Mouse (Mus musculus) T-helper 2 cell (primary cell): ENCODE results near the gene Ubxn2a.

Experiments used
- in situ Hi-C: fragments of 300-600 bp; cut with MboI, MseI; formaldehyde crosslinking; loops from one replicate; pipeline ENCODE4 v1.15.1; 2025; ENCODE audit warnings: high pct_unique_total_duplicates

Ubxn2a gene

DNA sequence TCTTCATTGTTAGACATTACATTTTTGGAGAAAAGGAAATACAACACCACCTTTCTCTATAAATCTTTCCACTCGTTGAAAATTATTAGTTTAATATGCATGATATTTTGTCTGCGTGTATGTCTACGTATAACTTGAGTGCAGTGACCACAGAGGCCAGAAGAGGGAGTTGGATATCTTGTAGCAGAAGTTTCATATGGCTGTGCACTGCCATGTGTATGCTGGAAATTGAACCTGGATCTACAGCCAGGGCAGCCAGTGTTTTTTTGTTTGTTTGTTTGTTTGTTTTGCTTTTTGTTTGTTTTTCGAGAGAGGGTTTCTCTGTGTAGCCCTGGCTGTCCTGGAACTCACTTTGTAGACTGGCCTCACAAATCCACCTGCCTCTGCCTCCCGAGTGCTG is 28.5 kb downstream of the Ubxn2a start:
- in situ Hi-C loops, result no loop called here

DNA sequence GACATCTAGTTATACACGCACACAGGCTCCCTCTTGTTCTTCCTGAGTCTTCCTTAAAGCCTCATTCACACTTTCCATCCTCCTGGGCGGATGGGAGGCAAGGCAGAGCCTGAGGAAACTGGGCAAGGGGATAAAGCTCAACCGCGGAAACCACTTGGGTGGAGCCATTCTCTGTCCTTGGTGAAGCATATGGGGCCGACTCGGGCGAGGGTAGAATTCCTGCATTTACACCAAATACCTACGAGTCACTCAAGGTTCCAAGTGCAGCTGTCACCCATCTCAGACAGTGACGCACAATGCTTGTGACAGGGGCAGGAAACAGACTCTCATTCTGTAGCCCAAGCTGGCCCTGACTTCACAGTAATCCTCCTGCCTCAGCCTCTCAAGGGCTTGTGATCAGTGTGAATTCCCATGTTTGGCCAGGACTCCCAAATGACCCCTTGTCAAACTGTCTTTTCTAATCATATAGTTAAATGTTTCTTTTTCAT is 29.2 kb downstream of the Ubxn2a start:
- in situ Hi-C loops, result no loop called here

DNA sequence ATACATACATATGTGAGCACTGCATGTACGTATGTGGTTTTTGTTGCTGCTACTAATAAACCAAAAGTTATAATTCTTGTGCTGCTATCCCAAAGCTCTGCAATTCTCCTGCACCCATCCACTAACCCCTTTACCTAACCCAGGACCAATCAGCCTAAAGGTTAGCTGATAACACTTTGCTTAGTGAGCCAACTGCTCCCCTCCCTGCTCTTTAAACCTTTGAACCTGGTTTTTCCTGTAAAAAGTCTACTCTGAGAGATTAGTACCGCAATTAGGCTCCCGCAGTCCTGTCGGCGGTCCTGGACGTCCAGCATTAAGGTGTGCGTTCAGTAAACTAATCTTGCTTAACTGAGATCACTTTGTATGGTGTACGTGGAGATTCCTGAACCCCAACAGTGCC is 31.9 kb downstream of the Ubxn2a start:
- in situ Hi-C loops, result no loop called here

DNA sequence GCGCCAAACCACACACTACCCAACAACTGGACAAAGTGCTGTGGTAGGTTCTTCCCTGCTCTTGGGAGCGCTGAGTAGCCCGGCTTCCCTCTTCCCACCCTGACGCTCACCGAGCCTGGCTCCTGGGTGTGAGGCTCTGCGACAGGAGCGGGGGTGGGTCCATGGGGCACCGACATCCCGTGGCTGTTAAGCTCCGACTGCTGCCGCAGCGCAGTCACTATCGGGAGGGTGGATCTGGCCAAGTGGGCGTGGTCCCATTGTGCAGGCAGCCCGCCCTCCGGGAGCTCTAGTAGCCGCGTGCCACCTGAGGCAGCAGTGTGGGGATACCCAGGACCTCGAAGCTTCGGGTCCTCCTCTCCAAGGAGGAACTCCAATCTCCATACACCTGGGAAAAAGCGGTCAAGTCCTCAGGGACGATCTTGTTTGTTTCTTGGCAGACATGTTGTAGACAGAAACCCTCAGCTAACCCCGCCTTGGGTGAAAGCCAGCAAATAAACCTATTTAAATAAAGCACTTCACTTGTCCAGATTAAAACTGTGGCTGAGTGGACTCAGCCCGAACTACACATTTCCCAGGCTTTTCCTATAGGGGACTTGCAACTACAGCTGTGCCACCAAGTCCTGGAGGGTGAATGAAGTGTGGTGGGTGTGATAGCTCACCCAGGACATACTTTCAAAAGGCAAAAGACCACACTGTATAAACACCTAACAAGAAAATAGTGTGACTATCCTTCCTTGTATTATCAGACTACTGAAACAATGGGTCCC is 33.2 kb downstream of the Ubxn2a start, which contains the start of gene Mfsd2b:
Mfsd2b (minus strand) TSS at position 199 of the 767 bp plus-strand sequence.
- in situ Hi-C loops, result no loop called here

DNA sequence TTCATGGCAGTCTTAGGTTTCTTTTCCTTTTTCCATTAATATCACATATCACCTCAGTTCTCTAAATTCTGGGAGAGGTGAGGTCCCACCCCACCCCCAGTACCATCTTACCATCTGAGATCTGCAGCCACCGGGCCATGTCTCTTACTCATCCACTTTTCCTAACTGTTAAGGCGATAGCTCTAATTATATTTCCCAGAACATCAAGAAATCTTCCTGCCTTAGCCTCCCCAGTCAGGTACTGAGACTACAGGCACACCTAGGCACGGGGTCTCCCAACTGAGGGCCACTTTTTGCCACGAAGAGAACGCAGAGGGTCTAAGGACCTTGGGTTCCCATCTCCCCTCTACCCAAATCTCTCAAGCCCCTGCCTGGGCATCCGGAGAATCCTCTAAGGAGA is 34.0 kb downstream of the Ubxn2a start:
- in situ Hi-C loops, result no loop called here

DNA sequence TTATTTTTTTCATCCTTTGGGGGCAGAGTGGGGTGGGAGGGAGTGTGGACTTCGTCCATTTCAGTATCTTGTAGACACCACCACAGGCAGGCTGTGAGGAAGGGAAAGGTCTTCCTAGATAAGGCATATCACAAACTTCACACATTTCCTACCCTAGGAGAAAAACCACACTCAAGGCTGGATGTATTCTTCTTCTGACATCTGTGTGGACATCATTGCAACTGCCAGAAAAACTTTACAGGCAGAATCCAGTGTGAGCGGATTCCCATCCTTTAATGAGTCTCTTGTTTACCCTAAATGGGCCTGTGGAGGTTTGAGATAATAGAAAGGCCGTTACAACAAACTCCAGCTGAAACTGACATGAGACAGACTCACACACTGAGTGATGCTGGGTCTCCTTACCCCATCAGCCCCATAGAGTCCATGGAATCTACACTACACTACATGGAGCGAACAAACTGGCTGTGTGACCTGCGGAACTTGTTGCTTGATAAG is 34.5 kb downstream of the Ubxn2a start:
- in situ Hi-C loops, result no loop called here

DNA sequence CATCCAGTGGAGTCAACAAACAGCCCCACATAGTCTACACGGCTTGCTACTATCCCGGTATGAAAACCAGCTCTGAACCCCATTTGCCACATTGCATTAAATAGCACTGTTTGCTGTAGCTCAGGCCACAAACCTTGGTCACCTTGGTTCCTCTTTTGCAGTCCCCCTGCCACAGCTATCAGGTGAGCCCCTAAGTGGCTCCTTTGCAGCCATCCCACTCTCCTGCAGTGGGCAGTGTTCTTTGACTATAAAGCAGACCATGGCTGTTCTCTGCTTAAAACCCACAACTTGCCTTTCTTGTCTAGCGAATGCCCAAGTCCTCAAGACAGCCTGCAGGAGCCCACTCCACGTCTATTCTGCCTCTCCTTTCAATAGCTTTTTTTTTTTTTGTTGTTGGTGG is 35.2 kb downstream of the Ubxn2a start:
- in situ Hi-C loops, result no loop called here

DNA sequence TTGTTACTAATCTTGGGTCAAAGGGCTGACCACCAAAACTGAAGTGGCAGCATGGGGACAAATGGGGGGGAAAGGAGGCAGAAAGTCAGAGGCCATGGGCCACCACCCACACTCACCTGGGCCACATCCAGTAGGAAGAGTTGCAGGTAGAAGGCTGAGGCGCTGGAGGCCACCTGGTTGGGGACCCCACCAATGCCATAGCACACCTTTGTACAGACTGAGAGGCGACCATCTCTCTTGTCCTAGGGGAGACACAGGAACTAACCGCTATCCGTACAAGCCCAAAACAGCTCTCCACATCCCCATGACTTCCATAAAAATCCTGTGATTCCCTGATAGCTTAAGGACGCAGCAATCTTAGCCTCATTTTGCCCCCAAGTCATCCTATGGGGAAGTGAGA is 36.2 kb downstream of the Ubxn2a start:
- in situ Hi-C loops, result no loop called here

DNA sequence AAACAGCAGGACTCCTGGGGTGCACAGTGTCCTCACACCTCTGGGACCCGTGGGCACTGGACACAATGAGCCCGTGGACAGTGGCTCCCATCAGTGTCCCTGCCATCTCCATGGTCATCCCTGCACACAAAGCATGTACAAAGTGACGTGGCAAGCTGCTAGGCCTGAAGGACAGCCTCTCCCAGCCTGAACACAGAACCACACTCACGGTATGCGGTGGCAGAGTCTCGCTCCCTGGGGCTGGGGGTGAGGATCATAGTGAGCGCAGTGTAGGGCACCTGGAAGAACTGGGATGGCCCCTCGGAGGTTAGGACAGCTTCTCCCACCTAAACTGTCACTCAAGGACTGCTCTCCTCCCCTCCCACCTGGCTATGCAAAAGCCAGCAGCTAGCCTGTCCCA is 38.6 kb downstream of the Ubxn2a start:
- in situ Hi-C loops, result loop anchor here (5.0 kb wide), 1 partner anchor 93 kb away; no protein-coding TSS in a partner anchor

DNA sequence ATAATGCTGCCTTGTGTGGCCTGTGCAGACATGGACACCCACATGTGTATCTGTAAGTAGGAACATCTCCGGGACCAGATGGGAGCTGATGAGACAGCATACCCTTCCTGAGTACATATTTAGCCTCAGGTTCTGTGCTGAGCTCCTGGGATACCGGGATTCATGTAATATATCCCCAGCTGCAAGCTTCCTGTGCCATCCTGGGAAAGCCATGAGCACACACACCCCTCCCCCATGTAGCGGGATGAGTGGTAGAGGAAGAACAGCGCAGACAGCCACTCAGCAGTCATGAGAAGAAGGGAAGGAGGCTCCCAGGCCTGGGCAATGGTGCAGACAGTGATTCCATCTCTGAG is 43.2 kb downstream of the Ubxn2a start:
- in situ Hi-C loops, result no loop called here

DNA sequence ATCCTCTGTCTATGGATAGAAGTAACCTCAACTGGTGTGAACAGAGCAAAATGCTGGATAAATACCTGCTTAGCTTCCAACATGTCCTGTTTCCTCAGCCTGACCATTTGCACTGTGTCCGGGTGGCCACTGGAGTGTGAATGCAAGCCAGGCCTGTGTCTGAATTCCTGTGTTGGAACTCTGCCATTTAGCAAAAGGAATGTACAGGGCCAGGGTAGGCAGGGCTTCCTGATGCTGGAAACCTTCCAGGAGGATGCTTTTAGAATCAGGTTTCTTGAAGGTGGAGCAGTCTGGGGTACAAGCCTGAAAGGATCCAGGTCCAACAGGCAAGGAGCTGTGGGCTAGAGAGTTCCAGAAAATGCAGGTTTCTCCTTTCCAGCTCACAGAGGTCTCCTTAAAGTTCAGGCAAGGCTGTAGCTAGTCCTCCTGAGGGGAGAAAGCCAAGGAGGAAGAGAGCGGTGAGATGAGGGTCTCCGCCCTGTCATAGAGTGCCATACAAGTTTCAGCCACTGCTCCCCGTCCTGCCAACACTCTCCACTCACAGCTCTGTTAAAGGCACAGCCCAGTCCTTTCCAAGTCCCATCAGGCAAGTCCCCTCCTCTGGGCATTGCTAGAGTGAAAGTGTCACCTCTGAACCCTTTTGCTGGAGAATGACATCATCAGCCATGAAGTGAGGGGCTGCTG is 43.7 kb downstream of the Ubxn2a start:
- in situ Hi-C loops, result no loop called here

DNA sequence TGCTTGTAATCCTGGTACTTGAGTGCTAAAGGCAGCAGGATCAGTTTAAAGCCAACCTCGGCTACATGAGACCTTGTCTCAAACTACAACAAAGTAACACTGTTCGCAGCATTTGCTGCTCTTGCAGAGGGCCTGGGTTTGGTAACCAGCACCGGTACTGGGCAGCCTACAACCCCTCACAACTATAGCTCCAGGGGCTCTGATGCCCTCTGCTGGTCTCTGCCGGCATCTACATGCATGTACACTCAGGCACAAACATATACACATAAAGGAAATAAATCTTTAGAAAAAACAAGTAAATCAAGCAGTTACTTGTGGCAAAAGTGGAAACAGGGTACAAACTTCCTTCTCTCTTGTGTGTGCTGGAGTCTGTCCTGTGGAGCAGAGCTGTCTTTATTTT is 44.8 kb downstream of the Ubxn2a start:
- in situ Hi-C loops, result no loop called here

DNA sequence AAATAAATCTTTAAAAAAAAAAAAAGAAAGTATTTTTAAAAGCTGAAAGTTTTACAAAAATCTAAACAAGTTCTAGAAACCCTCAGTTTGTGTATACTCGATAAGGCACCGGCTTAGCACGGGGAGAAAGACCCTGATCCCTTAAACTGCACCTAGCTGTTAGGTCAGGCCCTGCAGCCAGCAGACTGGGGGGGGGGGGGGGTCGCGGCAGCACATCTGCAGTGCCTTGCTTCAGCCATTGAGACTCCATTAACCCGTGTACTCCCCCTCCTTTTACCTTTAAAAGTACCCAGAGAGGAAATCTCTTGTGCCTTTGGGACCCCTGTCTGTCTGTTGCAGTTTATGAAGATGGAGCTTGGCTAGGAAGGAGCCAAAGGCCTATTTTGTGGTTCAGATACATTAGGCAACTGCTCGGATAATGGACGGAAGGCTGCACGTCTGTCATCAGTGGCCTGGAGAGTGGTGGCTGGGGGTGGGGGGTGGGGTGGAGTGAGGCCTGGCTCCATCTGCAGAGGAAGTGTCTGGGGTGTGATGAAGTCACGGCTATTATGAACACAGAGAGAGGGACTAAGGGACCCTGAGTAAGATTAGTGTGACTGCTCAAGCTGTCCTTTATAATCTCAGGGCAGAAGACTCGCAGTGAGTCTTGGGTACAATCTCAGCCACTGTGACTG is 48.1 kb downstream of the Ubxn2a start:
- in situ Hi-C loops, result no loop called here

DNA sequence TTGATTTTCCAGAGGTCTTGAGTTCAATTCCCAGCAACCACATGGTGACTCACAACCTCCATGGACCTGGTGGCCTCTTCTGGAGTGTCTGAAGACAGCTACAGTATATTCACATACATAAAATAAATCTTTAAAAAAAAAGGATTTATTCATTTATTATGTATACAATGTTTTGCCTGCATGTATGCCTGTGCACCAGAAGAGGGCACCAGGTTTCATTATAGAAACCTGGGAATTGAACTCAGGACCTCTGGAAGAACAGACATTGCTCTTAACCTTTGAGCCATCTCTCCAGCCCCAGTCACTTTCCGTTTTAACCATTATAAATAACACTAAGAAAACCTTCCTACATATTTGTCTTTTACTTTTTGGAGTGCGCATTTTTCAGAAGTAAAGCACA is 50.7 kb downstream of the Ubxn2a start:
- in situ Hi-C loops, result no loop called here

DNA sequence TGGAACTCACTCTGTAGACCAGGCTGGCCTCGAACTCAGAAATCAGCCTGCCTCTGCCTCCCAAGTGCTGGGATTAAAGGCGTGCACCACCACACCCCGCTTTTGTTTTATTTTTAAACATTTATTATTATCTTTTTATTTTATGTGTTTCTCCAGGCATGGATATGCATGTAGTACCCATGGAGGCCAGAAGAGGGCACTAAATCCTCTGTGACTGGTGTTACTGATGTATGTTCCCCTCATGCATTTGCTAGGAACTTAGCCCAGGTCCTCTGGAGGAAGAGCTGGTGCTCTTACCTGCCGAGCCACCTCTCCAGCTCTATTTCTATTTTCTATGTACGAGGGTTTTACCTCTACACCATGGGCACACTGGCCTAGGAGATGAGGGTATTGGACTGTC is 51.3 kb downstream of the Ubxn2a start:
- in situ Hi-C loops, result no loop called here

DNA sequence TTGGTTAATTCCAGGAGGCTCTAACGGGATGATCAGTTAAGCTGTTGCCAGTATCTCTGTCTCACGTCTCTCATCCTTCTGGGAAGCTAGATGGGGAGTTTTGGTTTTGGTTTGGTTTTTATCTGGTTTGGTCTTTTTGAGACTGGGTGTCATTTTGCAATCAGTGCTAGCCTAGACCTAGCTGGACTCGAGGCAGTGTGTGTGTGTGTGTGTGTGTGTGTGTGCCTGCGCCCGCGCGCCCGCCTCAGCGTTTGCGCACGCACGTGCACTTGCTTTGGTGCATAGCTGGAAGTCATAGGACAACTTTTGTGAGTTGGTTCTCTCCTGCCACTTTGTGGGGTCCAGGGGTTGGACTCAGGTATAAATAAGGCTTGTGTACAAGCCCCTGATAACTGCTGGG is 63.8 kb downstream of the Ubxn2a start:
- in situ Hi-C loops, result no loop called here

DNA sequence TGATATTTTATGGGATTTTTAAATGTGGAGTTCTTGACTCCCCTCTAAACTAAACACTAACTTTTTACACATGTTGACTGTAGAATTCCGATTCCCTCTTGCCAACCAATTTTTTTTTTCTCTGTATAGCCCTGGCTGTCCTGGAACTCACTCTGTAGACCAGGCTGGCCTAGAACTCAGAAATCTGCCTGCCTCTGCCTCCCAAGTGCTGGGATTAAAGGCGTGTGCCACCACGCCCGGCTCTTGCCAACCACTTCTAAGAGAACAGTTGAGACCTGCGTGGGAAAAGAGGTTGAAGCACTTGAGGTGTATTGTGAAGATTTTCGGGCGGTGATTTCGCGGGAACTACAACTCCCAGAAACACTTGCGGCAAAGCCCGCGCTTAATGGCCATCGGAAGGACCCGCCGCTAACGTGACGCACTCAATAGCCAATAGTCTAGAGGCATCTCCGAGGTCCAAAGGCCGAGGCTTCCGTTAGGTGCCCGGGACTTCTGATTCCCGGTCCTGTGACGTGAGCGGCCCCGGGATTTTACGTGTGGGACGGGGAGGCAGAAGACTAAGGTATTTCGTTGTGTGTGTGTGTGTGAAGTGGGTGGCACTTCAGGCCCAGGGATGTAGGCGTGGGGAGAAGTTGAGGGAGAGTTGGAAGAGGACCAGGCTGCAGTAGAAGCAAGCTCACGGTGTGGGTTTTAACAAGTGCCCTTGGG is 64.5 kb downstream of the Ubxn2a start, which contains the start of gene Wdcp:
Wdcp (plus strand) TSS at position 414 of the 708 bp plus-strand sequence.
- in situ Hi-C loops, result no loop called here

DNA sequence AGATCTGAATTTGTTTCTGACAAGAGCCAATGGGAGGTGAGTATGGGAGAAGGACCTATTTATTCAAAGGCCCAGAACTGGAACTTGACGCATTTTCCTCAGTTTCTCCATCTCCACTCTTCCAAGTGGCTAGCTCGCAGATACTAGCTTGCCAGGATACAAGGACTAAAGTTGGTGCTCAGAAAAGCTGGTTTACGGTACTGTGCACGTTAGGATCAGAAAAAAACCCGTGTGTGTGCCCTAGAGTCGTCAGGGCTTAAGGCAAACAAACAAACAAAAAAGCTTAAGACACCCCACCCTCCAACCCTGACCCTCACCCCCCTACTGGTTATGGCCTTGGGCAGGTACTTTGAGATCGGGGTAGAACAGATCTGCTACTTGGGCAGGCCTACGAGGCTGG is 65.0 kb downstream of the Ubxn2a start:
- in situ Hi-C loops, result no loop called here

DNA sequence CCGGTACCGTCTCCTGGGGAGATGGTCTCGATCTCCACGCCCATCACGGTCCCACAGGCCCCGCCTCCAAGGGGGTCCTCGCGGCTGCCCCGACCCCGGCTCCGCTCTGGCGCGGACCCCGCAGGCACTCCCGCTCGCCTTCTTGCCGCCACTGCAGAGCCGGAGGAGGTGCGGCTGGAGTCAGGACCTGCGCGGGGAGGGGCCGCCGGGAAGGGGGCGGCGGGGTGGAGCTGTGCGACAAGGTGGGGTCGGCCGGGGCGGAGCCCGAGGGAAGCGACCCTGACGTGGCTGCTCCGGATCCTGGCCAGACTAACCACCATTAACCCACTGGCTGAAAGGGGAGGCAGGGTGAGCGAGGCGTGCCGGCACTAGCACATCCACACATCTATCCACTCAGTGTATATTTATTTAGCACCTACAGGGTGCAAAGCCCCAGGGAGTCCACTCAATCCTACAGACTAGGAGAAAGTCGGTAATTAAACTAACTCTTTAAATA is 66.1 kb downstream of the Ubxn2a start, which contains the start of gene Fkbp1b:
Fkbp1b (minus strand) TSS at position 200 of the 496 bp plus-strand sequence.
- in situ Hi-C loops, result no loop called here

DNA sequence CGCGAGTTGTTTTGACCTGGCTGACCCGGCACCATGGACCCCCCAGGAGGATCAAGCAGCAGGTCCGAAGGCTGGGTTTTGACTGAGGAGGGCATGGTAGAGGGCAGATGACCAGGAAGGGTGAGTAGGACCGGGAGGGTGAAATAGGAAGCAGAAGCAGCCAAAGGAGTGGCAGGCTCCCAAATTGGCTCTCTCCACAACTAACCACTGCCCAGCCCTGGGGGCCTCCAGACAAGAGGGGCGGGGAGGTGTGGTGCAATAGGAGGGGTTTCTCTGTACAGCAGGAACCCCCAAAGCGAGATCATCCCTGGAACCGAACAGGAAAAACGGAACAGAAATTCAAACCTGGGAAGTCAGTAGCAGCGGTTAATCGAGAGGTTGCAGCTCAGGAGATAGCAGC is 66.8 kb downstream of the Ubxn2a start:
- in situ Hi-C loops, result no loop called here

DNA sequence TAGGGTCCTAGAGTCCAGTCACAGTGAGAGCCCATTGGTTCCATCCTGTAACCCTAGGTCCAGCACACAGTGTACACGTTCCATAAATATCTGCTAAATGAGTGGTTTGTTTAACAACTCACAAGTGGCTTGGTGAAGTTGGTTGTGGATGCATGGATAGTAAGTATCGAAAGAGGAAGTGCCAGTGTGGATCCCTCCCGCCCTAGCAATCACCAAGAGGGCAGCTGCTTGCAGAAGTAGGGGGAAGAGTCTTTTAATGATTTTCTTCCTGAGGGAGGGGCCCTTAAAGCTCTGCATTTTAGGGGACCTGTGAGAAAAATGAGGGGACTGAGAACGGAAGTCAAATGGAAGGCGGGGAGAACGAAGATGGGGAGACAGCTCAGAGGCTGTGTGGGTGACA is 67.5 kb downstream of the Ubxn2a start:
- in situ Hi-C loops, result no loop called here
